Mouse (Mus musculus): ENCODE results near the gene Clec16a. TPM values are rescaled to one million over a fixed set of nuclear protein-coding genes. Genes with fewer than 3 reads are reported as not detected.
A peak's percentile ranks its signal among the peaks of the same experiment; 100 is the strongest.

Clec16a gene
- total RNA-seq, 4 experiments from 2014 or later: 55.6 to 90.9 (median 70.4) TPM

DNA sequence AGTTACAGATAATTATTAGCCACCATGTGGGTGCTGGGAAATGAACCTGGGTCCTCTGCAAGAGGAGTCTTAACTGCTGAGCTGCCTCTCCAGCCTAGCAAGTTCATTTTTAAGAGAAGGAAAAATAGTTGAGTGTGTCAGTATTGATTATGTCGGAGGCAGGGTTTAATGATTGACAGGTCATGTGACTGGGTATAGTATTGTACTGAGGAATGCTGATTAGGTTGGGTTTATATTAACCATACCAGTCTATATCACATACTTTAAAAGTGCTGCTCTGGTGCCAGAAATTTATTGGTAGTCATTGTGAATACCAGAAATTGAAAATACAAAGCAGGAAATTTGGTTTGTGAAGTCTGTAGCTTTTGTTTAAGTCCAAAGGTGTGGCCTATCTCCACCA, 130.5 kb downstream of the Clec16a start:
- no peak for DNase-seq (ENCODE audit: low spot score in 2 of 2)

DNA sequence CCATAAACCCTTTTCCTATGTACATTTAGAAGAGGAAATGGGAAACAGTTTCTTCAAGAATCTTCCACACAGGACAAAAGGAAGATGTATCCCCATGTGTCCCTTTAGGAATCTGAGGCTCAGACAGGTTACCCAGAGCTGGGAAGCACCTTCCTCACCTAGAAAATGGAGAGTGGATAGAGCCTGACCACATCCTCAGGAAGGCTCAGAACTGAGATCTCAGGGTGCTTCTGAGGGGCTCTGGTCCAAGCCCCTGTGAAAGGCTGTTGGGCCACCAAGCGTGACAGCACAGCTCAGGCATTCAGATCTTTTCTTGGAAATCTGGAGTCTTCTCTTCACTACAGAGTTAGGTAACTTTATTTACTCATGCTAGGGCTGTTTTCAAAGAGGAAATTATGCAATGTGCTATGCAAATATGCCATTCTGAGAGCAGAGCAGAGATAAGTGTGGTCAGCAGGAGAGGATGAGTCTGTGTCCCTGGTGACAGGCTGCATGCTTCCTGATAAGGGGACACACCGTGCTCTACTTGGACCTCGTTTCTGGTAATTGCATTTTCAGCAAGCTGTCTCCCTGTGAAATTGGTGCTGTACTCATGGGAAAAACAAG, 131.4 kb downstream of the Clec16a start:
- no peak for DNase-seq (ENCODE audit: low spot score in 2 of 2)

DNA sequence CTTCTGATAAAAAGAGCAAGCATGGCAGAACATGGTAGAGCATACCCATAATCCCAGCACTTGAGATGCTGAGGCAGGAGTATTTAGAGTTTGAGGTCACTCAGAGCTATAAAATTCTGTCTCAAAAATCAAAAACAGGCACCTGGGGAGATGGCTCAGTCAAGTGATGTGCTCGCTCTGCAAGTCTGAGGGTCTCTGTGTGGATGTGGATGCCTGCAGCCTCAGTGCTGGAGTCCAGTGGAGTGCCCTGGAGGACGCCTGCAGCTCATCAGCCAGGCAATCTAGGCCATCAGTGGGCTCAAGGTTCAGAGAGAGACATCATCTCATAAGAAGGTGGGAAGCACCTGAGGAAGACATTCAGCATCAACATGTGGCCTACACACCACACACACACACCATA, 137.4 kb downstream of the Clec16a start:
- DNase-seq (ENCODE audit: low spot score in 2 of 2): no peak

DNA sequence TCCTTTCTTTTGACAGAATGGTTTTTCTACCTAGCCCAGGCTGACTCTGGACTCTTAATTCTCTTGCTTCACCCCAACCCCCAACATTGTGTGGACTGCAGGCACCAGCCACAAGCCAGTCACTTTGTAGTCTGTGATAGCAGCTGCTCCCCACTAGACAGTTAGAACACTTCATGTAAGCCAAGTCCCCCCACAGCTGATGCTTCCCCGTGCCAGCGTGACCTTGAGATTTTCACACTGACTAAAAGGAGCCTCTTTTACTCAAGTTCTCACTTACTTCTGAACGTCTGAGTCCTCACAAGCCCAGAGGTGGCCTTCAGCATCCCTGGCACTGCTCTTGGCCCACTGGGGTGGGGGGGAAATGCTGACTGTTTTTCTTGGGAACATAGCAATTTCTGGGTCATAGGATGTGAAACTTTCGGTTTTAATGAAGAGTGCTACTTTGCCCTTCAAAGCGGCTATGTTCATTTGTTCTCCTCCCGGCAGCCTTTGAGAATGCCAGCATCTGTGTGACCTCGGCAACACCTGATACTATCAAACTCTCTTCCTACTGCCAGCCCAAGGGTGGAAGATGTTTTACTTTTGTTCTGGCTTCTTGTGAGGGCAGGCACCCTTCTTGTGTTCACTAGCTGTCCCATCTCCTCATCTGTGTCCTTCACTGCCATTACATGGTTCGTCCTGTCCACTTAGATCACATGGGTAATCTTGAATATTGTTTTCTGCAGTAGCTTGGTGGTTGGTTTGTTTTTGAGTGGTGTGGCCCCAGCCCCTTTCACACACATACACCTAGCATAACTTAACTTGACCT, 138.3 kb downstream of the Clec16a start:
- DNase-seq (ENCODE audit: low spot score in 2 of 2): no peak

DNA sequence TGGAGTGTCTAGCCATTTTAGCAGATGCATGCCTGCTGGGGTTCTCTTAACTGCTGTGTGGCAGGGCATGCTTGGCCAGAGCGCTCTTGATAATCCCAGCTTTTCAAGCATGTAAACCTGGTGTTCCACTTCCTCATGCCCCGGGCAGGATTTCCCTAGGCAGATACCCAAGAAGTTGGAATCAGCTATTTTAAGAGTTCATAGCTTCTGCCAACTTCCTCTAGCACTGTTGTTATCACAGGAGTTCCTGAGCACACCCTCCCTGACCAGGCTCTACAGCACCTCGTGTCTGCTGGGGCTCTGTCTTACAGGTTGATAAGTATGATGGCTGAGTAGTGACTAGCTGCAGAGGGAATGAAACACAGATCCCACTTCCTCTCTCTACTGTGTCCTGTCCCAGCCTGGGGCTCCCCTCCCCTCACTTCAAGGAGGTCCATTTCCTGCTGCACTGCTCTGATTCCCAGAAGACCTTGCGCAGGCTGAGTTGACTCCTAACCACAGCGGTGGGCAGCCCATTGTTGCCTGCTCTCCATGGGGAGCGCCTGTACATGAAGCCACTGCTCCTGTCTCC, 144.7 kb downstream of the Clec16a start:
- no peak for DNase-seq (ENCODE audit: low spot score in 2 of 2)

DNA sequence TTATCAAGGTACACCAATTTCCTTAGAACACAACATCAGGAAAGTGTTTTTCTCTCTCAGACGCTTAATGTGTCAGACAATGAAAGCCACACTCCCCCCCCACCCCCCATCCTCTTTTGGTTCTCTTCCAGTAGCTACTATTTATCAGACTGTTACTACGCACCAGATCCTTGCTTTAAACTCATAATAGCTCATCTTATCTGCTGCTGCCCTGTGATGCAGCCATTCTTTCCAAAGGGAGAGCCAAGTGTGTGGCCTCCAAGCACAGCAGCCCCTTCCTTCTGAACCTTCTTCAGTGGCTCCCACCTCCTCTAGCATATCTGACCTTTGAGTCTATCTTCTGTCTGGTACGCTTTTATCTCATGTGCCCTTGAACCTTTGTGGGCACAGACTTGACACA, 145.3 kb downstream of the Clec16a start:
- DNase-seq (ENCODE audit: low spot score in 2 of 2): no peak

DNA sequence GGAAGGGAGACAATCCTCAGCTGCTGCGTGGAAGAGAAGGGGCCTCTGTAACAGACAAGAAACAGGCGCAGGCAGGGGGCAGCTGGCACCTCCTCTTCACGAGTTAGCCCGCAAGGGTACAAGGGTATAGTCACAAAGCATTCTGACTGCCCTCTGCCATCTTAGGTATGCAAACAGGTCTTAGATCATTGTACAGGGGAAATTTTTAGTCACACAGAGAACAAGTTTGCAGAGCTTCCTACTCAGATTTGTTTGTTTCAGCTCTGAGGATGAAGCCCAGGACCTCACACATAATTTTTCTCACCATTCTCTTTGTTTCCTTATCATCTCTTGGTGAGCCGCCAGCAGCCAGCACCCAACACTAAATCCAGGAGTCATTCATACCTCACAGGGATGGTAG, 146.6 kb downstream of the Clec16a start:
- DNase-seq (ENCODE audit: low spot score in 2 of 2): no peak

DNA sequence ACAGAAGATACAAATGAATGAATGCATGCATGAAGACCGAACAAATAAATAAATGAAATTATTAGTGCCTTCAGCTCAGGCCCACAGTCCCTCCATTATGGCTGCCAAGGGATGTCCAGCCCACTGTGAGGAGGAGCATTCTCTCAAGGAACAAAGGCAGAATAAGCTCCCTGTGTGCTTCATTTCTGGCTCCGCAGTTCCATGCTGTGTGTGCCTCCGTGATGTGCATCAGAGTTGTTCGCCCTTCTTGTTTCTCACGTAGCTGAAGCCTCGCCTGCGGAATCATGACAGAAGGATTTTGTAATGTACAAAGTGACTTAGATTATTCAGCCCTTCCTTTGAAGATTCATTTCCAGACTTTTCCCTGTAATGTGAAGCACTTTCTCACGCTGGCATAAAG, 147.7 kb downstream of the Clec16a start:
- DNase-seq (ENCODE audit: low spot score in 2 of 2): no peak

DNA sequence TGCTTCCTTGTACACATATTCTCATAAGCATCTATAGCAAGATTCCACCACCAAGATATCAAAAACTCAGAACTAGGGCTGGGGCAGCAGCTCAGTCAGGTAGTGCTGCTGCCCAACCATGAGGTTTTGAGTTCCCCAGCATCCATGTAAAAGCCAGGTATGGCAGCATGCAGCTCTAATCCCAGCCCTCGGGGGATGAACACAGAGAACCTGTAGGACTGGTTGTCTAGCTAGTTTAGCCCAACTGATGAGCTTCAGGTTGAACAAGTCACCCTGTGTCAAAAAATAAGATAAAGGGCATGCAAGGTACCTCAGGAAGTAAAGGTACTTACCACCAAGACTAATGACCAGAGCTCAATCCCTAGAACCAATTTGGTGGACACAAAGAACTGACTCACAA, 148.3 kb downstream of the Clec16a start:
- DNase-seq (ENCODE audit: low spot score in 2 of 2): no peak

DNA sequence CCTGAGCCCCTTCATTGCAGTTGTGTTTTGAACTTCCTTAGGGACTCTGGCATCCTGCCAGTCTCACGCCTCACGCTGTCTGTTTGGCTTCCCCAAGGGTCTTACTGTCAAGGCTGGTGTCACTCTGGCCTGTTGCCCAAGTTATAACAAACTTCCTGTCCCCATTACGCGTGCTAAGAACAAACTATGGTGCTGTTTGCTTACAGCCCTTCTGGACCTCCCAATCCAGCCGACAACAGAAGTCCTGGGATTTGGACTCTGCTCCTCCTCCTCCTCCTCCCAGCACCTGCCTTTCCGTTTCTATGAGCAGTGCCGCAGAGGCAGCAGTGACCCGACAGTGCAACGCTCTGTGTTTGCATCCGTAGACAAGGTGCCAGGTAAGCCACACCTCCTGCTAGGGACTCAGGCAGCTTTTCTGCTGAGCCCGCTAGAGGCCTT, 149.3 kb downstream of the Clec16a start:
- no peak for DNase-seq (ENCODE audit: low spot score in 2 of 2)

DNA sequence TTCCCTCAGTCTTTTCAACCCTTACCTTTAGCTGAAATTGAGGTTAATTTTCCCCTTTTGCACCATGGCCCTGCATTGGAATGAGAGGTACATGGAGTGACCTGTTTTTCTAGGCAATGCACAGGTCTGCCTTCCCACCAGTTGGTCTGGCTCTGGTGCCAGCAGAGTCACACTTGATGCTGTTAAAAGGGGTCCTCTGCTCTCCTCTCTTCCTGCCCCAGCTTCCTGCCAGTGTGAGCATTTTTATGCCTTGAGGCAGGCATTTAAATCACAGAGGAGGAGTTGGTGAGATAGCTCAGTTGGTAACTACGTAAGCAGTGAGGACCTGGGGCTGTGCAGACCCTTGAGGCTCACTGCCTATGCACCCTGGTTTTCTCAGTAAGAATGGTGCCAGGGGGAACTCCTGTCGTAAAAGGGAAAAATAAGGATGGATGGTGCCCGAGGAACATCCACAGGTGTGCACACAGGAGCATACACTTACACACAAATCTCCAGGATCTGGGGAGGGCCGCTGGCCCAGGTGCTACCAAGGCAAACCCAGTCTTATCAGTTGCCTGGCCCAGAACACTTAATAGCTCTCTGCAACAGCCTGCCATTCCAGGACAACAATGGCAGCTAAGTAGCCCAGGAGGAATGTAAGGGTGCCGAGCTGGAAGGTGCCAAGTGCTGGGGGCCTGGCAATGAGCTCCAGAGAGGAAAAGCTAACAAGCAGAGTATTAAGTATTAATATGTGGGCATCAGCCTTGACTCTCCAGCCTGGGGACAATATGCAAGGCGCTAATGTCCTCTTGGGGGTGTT, 152.9 kb downstream of the Clec16a start:
- no peak for DNase-seq (ENCODE audit: low spot score in 2 of 2)

DNA sequence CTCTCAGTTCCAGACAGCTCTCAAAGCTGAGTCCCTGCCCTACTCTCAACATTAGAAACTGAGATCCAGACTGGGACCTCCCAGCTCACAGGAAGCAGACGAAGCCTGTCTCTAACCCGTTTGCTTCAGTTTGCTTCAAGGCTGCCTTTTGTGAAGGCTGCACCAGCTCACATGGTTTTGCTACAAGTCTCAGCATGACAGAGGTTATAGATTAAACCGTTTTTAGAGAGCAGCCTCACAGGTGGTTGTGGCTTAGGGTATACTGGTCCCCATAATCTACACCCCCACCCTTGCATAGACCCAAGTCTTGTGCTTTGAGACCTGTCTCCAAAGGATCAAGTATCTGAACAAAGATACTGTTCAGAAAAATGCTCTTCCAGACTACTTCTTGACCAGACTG, 154.2 kb downstream of the Clec16a start:
- DNase-seq (ENCODE audit: low spot score in 2 of 2): no peak

DNA sequence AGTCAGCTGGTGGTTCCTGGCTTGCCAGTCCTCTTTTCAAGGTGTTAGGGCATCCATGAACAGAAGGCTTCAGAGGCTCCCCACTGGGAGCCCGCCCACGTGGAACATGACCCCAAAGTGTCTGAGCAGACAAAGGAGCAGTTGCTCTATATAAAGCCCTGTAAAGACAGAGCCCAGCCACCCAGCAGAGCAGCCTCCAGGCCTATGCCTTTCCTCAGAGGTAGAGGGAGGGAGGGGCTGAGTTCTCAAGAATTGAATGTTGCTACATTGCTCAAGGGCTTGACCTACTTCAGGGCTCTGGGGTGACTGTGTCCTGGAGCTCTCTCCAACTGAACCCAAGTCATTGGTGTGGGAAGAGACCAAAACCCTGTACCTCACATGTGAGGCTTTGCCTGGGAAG, 155.0 kb downstream of the Clec16a start:
- no peak for DNase-seq (ENCODE audit: low spot score in 2 of 2)

DNA sequence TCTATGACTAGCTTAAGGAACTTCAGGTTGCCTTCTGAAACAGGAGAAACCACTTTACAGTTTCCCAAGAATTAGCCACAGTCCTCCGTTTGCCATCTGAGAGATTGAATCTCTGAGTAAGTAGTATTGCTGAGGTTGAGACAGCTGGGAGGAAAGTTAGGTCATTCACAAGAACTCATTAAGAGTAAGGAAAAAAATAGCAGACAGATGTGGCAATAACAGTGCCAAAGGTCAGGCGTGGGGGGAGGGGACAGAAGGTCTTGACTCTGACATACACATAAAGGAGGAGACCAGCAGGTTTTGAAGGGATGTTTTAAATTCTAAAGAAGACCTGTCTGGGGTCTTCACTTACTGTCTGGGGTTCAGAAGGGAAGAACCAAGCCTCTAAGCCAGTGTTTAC, 157.3 kb downstream of the Clec16a start:
- no peak for DNase-seq (ENCODE audit: low spot score in 2 of 2)

DNA sequence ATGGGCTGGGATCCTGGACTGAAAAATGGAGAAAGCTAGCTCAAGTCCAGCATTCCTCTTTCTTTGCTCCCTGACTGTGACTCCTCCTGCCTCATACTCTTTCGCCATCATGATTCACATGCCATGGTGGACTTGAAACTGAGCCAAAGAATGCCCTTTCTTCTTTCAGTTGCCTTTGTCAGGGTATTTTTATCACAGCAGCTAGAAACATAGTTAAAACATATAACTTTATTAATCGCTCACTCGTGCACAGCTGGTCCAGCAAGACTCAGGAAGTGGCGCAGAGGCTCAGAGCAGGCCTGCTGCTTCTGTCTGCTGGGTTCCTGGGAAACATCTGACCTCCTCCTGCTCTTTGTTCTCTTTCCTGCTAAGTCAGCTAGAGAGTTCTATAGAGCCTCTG, 158.8 kb downstream of the Clec16a start:
- DNase-seq (ENCODE audit: low spot score in 2 of 2): no peak

DNA sequence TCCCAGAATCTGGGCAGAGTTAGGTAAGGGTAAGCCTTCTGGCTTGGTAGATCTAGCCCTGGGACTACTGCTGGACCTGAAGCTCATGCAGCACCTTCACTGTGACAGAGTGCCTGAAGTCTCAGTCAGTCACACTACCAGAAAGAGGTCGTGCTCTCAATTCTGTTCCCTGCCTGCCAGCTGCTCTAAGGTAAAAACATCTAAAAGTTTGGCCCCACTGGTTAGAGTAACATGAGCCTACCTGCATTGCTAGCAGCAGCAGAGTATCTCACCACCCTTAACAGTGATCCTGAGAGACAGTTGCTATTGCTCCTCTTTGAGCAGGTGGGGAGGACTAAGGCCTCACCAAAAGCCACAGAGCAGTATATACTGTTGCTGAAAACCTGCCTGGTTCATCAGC, 160.3 kb downstream of the Clec16a start:
- DNase-seq (ENCODE audit: low spot score in 2 of 2): no peak

DNA sequence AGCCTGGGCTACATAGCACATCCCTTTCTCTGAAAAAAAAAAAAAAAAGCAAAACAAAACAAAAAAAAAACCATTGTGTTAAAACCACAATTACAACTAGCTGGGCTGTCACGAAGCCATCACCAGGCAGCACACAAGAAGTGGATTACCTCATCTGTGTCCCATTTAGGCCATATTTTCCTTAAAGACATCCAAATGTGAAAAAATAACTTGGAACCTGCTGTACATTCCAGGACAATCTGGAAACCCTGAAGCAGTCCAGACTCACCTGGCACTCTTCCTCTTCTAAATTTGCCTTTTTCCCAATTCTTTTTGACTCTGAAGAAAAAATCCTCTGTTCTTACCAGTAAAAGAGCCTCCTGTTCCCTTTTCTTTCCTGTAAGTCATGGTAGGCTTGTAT, 166.4 kb downstream of the Clec16a start:
- no peak for DNase-seq (ENCODE audit: low spot score in 2 of 2)

DNA sequence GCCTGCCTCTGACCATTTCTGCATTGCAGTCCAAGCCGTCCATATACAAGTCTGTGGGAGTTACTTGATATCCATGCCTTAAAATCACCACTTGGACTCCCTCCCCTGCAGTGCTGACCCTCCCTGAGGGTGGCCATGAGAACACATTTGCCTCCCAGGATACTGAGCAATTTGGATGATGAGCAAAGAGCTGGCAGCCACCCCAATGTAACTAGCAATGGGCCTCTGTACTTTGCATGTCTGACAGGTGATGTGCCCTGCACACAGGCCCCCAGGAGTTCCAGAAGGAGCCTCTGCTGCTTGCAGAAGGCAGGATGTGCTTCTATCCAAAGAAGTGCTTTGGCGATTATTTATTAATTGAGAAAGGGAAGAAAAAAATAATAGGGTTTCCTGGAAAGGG, 167.9 kb downstream of the Clec16a start:
- DNase-seq (ENCODE audit: low spot score in 2 of 2): no peak

DNA sequence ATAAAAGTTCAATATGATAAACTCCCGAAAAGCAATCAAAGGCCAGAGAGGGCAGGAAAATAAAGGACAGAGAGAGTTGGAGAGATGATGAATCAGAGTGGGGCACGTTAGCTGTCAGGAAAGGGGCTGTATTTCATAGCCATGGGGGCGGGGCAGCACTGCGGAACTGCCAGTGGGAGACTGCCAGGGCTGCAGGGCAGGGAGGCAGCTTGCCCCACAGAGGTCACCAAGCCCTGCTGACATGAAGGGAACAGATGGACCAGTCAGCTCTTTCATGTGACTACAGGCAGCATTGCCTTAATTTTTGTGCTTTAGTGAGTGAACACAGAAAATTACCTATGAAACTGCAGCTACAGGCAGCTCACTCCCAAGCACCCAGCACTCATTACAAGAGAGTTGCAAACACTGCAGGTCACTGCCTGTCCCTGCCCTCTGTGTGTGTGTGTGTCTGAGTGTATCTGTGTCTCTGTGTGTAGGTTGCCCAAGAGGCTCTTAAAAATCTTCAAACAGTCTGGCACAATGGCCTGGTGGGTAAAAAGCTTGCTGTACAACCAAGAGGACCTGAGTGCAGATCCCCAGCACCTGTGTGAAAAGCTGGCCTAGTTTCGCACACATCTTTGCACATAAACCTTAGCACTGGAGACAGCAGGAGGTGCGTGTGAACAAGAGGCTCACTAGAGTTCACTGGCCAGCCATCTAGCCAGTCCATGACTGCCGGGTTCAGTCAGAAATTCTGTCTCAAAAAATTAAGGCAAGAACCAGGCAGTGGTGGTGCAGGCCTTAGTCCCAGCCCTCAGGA, 168.5 kb downstream of the Clec16a start:
- peak; percentile 28 to 57 for DNase-seq (ENCODE audit: low spot score in 2 of 2)

DNA sequence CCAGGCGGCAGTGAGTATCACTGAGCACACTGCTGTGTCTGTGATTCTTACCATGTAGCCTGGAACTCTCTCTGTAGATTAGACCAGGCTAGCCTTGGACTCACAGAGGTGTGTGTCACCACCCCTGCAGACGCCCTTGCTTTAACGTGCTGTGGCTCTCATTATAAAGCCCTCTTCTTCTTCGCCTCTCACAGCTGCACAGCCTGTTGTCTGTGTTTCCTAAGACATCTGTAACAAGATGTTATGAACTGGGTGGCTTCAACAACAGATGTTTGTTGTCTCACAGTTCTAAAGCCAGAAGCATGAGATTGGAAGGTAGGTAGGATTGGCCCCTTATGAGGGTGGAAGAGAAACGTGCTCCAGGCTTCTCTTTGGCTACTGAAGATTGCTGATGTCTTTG, 170.1 kb downstream of the Clec16a start:
- no peak for DNase-seq (ENCODE audit: low spot score in 2 of 2)

DNA sequence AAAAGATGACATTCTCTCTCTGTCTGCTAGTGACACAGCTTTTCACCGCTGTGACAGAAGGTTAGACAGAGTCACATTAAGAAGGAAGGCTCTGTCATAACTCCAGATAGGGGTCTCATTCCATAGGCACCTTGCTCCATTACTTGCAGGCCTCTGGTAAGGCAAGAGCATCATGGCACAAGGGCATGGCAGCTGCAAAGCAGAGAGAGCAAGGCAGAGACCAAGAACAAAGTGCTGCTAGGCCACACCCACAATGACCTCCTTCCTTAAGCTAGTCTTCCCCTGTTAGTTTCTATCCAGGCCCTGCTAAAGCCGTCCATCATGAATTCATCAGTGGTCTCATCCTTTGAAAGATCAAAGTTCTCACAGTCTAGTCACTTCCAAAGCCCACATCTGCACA, 170.5 kb downstream of the Clec16a start:
- no peak for DNase-seq (ENCODE audit: low spot score in 2 of 2)

Data from gastrocnemius, adult 8-10 months (tissue).